Mouse (Mus musculus) kidney, embryonic 14.5 days (tissue): ENCODE measurements around the gene BC048679. TPM values are rescaled to one million over a fixed set of nuclear protein-coding genes. Genes with fewer than 3 reads are reported as not detected.
A peak's percentile ranks its signal among the peaks of the same experiment; 100 is the strongest.

Experiments
- ATAC-seq: fragments of 200-750 bp; cut with Nextera tagmentation; 2 replicates; pipeline ENCODE4 v1.8.0; 2017; ENCODE audit warnings: moderate number of reproducible peaks, mild to moderate bottlenecking, moderate TSS enrichment, moderate library complexity; ENCODE audit not compliant: low FRiP score, low TSS enrichment
- H3K27ac ChIP-seq: fragments of 300-500 bp; sonication (generic); 2 replicates; pipeline ENCODE4 v1.5.1; 2014; ENCODE audit warnings: low read depth, mild to moderate bottlenecking, low read length, moderate library complexity, mixed read lengths
- H3K27me3 ChIP-seq: fragments of 300-500 bp; sonication (generic); 2 replicates; pipeline ENCODE4 v1.6.1; 2014; ENCODE audit warnings: mild to moderate bottlenecking, low read length; ENCODE audit not compliant: control insufficient read depth, insufficient read depth
- H3K36me3 ChIP-seq: fragments of 300-500 bp; sonication (generic); 2 replicates; pipeline ENCODE4 v1.6.1; 2014; ENCODE audit warnings: low read length, mixed read lengths; ENCODE audit not compliant: control insufficient read depth, insufficient read depth
- H3K4me1 ChIP-seq: fragments of 300-500 bp; sonication (generic); 2 replicates; pipeline ENCODE4 v1.6.1; 2014; ENCODE audit warnings: low read length, mixed read lengths; ENCODE audit not compliant: control insufficient read depth, insufficient read depth
- H3K4me2 ChIP-seq: fragments of 300-500 bp; sonication (generic); replicated peaks from 2 replicates; pipeline ENCODE4 v1.6.1; 2014; ENCODE audit warnings: low read depth, mild to moderate bottlenecking, low read length
- H3K4me3 ChIP-seq: fragments of 300-500 bp; sonication (generic); 2 replicates; pipeline ENCODE4 v1.5.1; 2014; ENCODE audit warnings: mild to moderate bottlenecking, low read length
- H3K9ac ChIP-seq: fragments of 300-500 bp; sonication (generic); 2 replicates; pipeline ENCODE4 v1.6.1; 2014; ENCODE audit warnings: low read depth, mild to moderate bottlenecking, low read length, moderate library complexity
- H3K9me3 ChIP-seq: fragments of 300-500 bp; sonication (generic); 2 replicates; pipeline ENCODE4 v1.6.1; 2016; ENCODE audit warnings: low read length; ENCODE audit not compliant: control insufficient read depth
- WGBS: fragments of 180-500 bp; shearing (Covaris S2); extraction: QIAGEN DNeasy Blood & Tissue Kit; methylation state at CpG from one replicate; pipeline ENCODE4 v1.1.7; 2014; 5-methylcytosine and 5-hydroxymethylcytosine counted together
- polyA plus RNA-seq: library from polyadenylated mRNA; unstranded; fragments of >200 nt; fragmentation: Nextera tagmentation; extraction: Ambion mirVana; gene quantifications from 2 replicates; pipeline ENCODE4 v1.2.1, GENCODE M21; 2014

The BC048679 gene
- polyA plus RNA-seq, 1 experiment from 2014 or later = not detected

- peak overlapping the region; percentile 67 for H3K9ac ChIP-seq
- ATAC-seq = peak; percentile 50
- peak overlapping the region; percentile 92 for H3K27ac ChIP-seq
- H3K4me2 ChIP-seq = peak overlapping the region; percentile 87
- peaks cover 10% of the 10 kb centered on the region for H3K4me1 ChIP-seq
- H3K27me3 ChIP-seq = no peaks in the 10 kb centered on the region
- peak overlapping the region; percentile 68 for H3K4me3 ChIP-seq
- H3K9me3 ChIP-seq = no peaks in the 10 kb centered on the region
- H3K36me3 ChIP-seq = peaks cover 22% of the 10 kb centered on the region
- WGBS = 12% methylated on average over 13 of the region's 13 CpGs
These were observed 25.6 kb upstream of the BC048679 start for GRCm38 (mm10) chr7:81523663-81524017.

GRCm38 (mm10) chr7:81523008-81523662 lies 25.1 kb upstream of the BC048679 start:
- peak overlapping the region; percentile 92 for H3K27ac ChIP-seq
- H3K36me3 ChIP-seq = peaks cover 17% of the 10 kb centered on the region
- peak overlapping the region; percentile 67 for H3K9ac ChIP-seq
- H3K4me1 ChIP-seq = peaks cover 10% of the 10 kb centered on the region
- H3K27me3 ChIP-seq = no peaks in the 10 kb centered on the region
- ATAC-seq = peak; percentile 98
- H3K4me3 ChIP-seq = peak overlapping the region; percentile 68
- peak overlapping the region; percentile 87 for H3K4me2 ChIP-seq
- WGBS = under 1% methylated on average over 31 of the region's 31 CpGs
- no peaks in the 10 kb centered on the region for H3K9me3 ChIP-seq

GRCm38 (mm10) chr7:81516154-81517030 lies 18.3 kb upstream of the BC048679 start:
- no peak overlapping the region for H3K9ac ChIP-seq
- no peak; the same call in 1 of the 2 replicates for ATAC-seq
- no peak overlapping the region for H3K27ac ChIP-seq
- 64% methylated on average over 6 of the region's 6 CpGs for WGBS
- H3K4me2 ChIP-seq = no peak overlapping the region
- H3K4me1 ChIP-seq = no peaks in the 10 kb centered on the region
- no peak overlapping the region for H3K4me3 ChIP-seq
- no peaks in the 10 kb centered on the region for H3K9me3 ChIP-seq
- H3K27me3 ChIP-seq = no peaks in the 10 kb centered on the region
- H3K36me3 ChIP-seq = no peaks in the 10 kb centered on the region

- no peak for ATAC-seq
- Histone ChIP-seq H3K4me3 (no peak overlapping the region), H3K4me1 (no peaks in the 10 kb centered on the region), H3K36me3 (no peaks in the 10 kb centered on the region), H3K4me2 (no peak overlapping the region), H3K9ac (no peak overlapping the region), H3K27me3 (no peaks in the 10 kb centered on the region), H3K9me3 (no peaks in the 10 kb centered on the region), H3K27ac (no peak overlapping the region)
- WGBS = 40% methylated on average over 13 of the region's 13 CpGs
These were observed 17.0 kb upstream of the BC048679 start for GRCm38 (mm10) chr7:81514906-81515590.

- no peak overlapping the region for H3K4me2 ChIP-seq
- H3K27me3 ChIP-seq = no peaks in the 10 kb centered on the region
- 0 out of 2 replicates have a peak, but pooled peaks cover 3% of the 10 kb centered on the region for H3K4me1 ChIP-seq
- H3K9ac ChIP-seq = no peak overlapping the region
- 65% methylated on average over 2 of the region's 2 CpGs for WGBS
- no peak for ATAC-seq
- no peak overlapping the region for H3K4me3 ChIP-seq
- H3K9me3 ChIP-seq = no peaks in the 10 kb centered on the region
- H3K27ac ChIP-seq = no peak overlapping the region
- no peaks in the 10 kb centered on the region for H3K36me3 ChIP-seq
These were observed 3.0 kb upstream of the BC048679 start for GRCm38 (mm10) chr7:81501050-81501449.

- Histone ChIP-seq H3K9ac (no peak overlapping the region), H3K27ac (no peak overlapping the region), H3K4me3 (no peak overlapping the region), H3K4me1 (0 out of 2 replicates have a peak, but pooled peaks cover 3% of the 10 kb centered on the region), H3K36me3 (no peaks in the 10 kb centered on the region), H3K27me3 (no peaks in the 10 kb centered on the region), H3K9me3 (no peaks in the 10 kb centered on the region), H3K4me2 (no peak overlapping the region)
- WGBS = 28% methylated on average over 6 of the region's 6 CpGs
- no peak for ATAC-seq
These were observed 910 bp downstream of the BC048679 start for GRCm38 (mm10) chr7:81497171-81497570.

- 0 out of 2 replicates have a peak, but pooled peaks cover 3% of the 10 kb centered on the region for H3K4me1 ChIP-seq
- H3K27me3 ChIP-seq = no peaks in the 10 kb centered on the region
- no peaks in the 10 kb centered on the region for H3K36me3 ChIP-seq
- peak within 1 kb of the TSS; percentile 74 for H3K4me2 ChIP-seq
- H3K9ac ChIP-seq = no peak within 1 kb of the TSS
- peak; percentile 83 for ATAC-seq
- peak within 1 kb of the TSS; percentile 44 for H3K4me3 ChIP-seq
- no peak within 1 kb of the TSS for H3K27ac ChIP-seq
- WGBS = under 1% methylated on average over 56 of the region's 57 CpGs
- H3K9me3 ChIP-seq = no peaks in the 10 kb centered on the region
These were observed 4.6 kb downstream of the BC048679 start, which contains the start of gene Ap3b2 for GRCm38 (mm10) chr7:81493331-81494021. TSS of gene Ap3b2 (minus strand) at chr7:81493925.

GRCm38 (mm10) chr7:81492628-81493027 lies 5.5 kb downstream of the BC048679 start:
- H3K4me2 ChIP-seq = peak overlapping the region; percentile 74; the same call in 1 of the 2 replicates
- no peak for ATAC-seq
- peak overlapping the region; percentile 44; the same call in 1 of the 2 replicates for H3K4me3 ChIP-seq

More at GRCm38 (mm10) chr7:81492628-81493027, 5.5 kb downstream of the BC048679 start:
- WGBS = 43% methylated on average over 9 of the region's 9 CpGs
- Histone ChIP-seq H3K4me1 (0 out of 2 replicates have a peak, but pooled peaks cover 3% of the 10 kb centered on the region), H3K9ac (no peak overlapping the region), H3K27ac (no peak overlapping the region), H3K27me3 (no peaks in the 10 kb centered on the region), H3K36me3 (no peaks in the 10 kb centered on the region), H3K9me3 (no peaks in the 10 kb centered on the region)
